Mouse (Mus musculus) hindbrain, embryonic 13.5 days (tissue): Measurements from ENCODE around the gene Afg3l1. TPM values are rescaled to one million over a fixed set of nuclear protein-coding genes. Genes with fewer than 3 reads are reported as not detected.

Experiments
- ATAC-seq: fragments of 200-750 bp; cut with Nextera tagmentation; 2 replicates; pipeline ENCODE4 v1.8.0; 2017; ENCODE audit warnings: moderate TSS enrichment; ENCODE audit not compliant: low FRiP score
- H3K27ac ChIP-seq: fragments of 300-500 bp; sonication (generic); 2 replicates; pipeline ENCODE4 v1.5.1; 2015; ENCODE audit warnings: inconsistent platforms, mild to moderate bottlenecking, moderate library complexity
- H3K27me3 ChIP-seq: fragments of 300-500 bp; sonication (generic); 2 replicates; pipeline ENCODE4 v1.6.1; 2015; ENCODE audit warnings: mild to moderate bottlenecking, inconsistent platforms
- H3K36me3 ChIP-seq: fragments of 300-500 bp; sonication (generic); 2 replicates; pipeline ENCODE4 v1.6.1; 2015; ENCODE audit warnings: mild to moderate bottlenecking, inconsistent platforms
- H3K4me1 ChIP-seq: fragments of 300-500 bp; sonication (generic); replicated peaks from 2 replicates; pipeline ENCODE4 v1.6.1; 2015; ENCODE audit warnings: inconsistent platforms
- H3K4me2 ChIP-seq: fragments of 300-500 bp; sonication (generic); 2 replicates; pipeline ENCODE4 v1.6.1; 2015; ENCODE audit warnings: inconsistent platforms, mild to moderate bottlenecking, moderate library complexity
- H3K4me3 ChIP-seq: fragments of 300-500 bp; sonication (generic); 2 replicates; pipeline ENCODE4 v1.5.1; 2015; ENCODE audit warnings: mild to moderate bottlenecking, inconsistent platforms
- H3K9ac ChIP-seq: fragments of 300-500 bp; sonication (generic); 2 replicates; pipeline ENCODE4 v1.6.1; 2015; ENCODE audit warnings: mild to moderate bottlenecking, inconsistent platforms
- H3K9me3 ChIP-seq: fragments of 300-500 bp; sonication (generic); 2 replicates; pipeline ENCODE4 v1.6.1; 2016; ENCODE audit warnings: inconsistent platforms
- WGBS: fragments of 180-500 bp; shearing (Covaris S2); methylation state at CpG from one replicate; pipeline ENCODE4 v1.1.7; 2015; 5-methylcytosine and 5-hydroxymethylcytosine counted together
- polyA plus RNA-seq: library from polyadenylated mRNA; unstranded; fragments of >200 nt; fragmentation: Nextera tagmentation; extraction: Ambion mirVana; gene quantifications from 2 replicates; pipeline ENCODE4 v1.2.1, GENCODE M21; 2015

Afg3l1 gene
- polyA plus RNA-seq, 1 experiment from 2014 or later = 57.8 TPM

DNA sequence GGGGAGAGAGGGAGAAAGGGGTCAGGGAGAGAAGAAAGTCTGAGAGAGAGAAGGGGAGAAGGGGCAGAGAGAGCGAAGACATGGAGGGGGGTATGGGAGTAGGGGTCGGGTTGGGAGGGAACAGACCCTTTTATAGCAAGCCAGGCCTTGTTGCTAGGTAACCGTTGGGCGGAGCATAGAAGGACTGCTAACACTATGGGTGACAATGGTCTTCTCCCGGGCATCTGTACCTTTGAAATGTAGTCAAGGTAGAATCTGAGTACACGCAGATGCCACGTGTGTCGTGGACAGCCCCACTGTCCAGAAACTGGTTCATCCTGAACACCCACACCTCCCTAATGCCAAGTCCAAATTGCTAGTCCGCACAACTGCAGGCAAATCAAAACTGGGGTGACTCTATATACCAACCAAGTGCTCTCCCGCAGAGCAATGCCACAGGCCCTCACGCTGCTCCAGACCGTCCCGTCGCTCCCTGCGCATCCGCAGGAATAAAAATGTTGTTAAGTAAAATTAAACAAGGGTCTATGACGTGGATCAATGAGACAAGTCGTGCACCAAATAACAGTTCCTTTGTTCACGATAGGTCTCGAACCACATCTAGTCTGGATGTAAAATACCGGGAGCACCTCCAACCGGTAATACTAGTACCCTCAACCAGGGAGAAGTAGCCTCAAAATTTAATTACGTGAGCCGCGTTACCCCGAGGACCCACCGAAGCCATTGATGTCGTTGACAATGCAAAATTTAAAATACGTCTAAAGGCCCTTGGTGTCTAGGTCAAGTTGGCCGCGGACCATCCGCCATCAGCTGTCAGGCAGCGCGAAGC, 579 bp upstream of the Afg3l1 start:
- H3K4me3 ChIP-seq = peak overlapping the region; percentile 75
- H3K9ac ChIP-seq = peak overlapping the region; percentile 88
- H3K4me1 ChIP-seq = peaks cover 20% of the 10 kb centered on the region
- H3K27ac ChIP-seq = peak overlapping the region; percentile 98
- ATAC-seq = peak; percentile 67
- peaks cover 17% of the 10 kb centered on the region for H3K36me3 ChIP-seq
- H3K27me3 ChIP-seq = no peaks in the 10 kb centered on the region
- WGBS = 7% methylated on average over 34 of the region's 34 CpGs
- H3K4me2 ChIP-seq = peak overlapping the region; percentile 83
- H3K9me3 ChIP-seq = no peaks in the 10 kb centered on the region

DNA sequence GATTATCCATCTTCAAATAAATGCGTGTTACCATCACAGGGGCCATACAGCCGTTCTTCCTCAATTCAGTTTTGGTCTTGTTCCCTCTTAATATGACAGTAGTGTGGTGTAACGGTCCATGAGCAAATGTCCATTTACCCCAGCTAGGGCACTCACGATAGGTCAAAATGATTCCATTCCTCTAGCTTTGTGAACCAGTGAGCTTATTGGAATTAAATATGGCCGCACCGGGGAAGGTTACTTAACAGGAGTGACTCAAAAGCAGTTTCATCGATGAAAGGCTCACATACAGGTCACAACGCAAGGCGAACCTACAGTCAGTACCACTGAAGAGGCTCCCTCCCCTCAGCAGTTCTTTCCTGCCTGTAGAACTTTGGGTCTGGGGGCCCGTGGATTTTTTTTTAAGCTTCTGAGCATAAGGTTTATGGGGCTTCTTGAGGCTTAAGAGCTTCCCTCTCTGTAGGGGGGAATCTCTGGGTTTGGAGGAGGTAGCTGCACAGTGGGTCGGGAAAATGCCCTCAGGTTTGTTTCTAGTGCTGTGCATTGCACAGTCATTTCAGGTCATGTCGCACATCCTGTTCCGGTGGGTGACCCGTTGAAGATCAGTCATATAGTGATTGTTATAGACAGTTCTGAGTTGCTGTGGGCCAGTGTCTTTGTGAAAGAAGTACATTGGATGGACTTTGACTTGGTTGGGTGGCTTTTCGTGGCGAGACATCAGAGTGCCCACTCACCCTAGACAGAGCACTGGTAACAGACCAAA, 934 bp downstream of the Afg3l1 start:
- H3K9ac ChIP-seq = peak overlapping the region; percentile 88
- WGBS = 39% methylated on average over 16 of the region's 16 CpGs
- peak overlapping the region; percentile 98 for H3K27ac ChIP-seq
- H3K27me3 ChIP-seq = no peaks in the 10 kb centered on the region
- H3K9me3 ChIP-seq = no peaks in the 10 kb centered on the region
- H3K4me2 ChIP-seq = peak overlapping the region; percentile 83
- peak overlapping the region; percentile 75 for H3K4me3 ChIP-seq
- ATAC-seq = no peak
- peaks cover 30% of the 10 kb centered on the region for H3K36me3 ChIP-seq
- peaks cover 20% of the 10 kb centered on the region for H3K4me1 ChIP-seq

DNA sequence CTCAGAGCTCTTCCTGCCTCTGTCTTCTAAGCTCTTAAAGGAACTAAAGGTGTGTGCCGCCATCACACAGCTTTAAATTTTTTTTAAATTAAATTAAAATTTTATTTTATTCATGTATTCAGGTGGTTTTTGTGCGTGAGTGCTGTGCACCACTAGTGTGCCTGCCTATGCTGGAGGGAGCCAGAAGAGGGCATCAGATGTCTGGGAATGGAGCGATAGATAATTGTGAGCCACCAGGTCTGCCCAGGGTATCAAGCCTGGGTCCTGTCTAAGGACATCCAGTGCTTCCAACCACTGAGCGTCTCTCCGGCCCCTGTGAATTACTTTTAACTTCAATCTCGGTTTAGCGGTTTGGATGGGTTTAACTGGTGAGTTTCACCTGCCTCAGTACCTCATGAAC, 4.9 kb downstream of the Afg3l1 start:
- Histone ChIP-seq H3K27ac (no peak overlapping the region), H3K36me3 (peaks cover 67% of the 10 kb centered on the region), H3K4me1 (peaks cover 12% of the 10 kb centered on the region), H3K9me3 (no peaks in the 10 kb centered on the region), H3K27me3 (no peaks in the 10 kb centered on the region), H3K9ac (no peak overlapping the region), H3K4me3 (no peak overlapping the region), H3K4me2 (no peak overlapping the region)
- WGBS = 90% methylated on average over 7 of the region's 7 CpGs
- no peak for ATAC-seq

DNA sequence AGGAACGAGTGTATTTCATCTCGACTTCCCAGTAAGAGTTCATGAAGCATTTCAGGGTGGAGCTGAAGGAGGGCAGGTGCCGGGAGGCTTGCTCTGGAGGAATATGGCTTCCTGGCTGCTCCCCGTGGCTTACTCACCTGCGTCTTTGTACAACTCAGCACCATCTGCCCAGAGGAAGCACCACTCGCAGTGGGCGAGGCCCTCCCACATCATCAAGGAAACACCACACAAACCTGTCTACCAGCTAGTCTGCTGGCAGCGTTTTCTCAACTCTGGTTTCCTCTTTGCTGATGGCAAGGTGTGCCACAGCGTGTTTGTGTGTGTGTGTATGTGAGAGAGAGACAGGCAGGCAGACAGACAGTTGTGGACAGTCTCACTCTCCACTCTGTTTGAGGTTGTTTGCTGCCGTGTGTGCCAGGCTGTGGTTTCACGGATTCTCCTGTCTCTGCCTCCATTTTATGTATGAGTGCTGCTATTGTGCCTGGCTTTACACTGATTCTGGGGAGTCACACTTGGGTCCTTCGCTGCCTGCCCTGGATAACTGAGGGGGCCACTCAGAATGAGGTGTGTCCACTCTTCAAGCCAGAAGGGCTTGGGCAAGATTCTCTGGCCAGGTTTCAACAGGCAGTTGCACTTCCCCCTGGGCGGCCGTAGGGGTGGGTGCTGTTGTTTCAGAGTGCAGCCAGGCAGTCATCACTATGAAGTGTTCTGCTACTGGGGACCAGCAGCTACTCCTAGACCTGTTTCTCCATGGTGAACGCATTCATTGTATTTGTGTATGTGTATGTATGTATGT, 13.8 kb downstream of the Afg3l1 start:
- Histone ChIP-seq H3K4me3 (no peak overlapping the region), H3K9me3 (no peaks in the 10 kb centered on the region), H3K4me2 (no peak overlapping the region), H3K9ac (no peak overlapping the region), H3K36me3 (peaks cover 96% of the 10 kb centered on the region), H3K4me1 (no peaks in the 10 kb centered on the region), H3K27ac (no peak overlapping the region), H3K27me3 (no peaks in the 10 kb centered on the region)
- no peak for ATAC-seq
- 95% methylated on average over 15 of the region's 15 CpGs for WGBS

DNA sequence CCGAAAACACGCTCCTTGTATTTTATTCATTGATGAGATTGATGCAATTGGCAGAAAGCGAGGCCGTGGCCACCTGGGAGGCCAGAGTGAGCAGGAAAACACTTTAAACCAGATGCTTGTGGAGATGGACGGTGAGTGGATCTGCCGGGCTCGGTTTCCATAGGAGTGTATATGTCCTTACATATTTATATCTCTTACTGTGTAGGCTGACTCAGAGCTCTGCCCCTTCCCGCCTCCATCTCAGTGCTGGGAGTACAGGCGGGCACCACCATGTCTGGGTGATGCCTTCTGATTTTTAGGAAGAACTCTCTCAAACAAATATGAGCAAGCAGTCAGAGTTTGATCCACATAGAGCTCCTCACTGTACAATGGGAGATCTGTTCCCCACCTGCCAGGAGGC, 15.2 kb downstream of the Afg3l1 start:
- peaks cover 96% of the 10 kb centered on the region for H3K36me3 ChIP-seq
- H3K4me1 ChIP-seq = no peaks in the 10 kb centered on the region
- 98% methylated on average over 9 of the region's 9 CpGs for WGBS
- no peaks in the 10 kb centered on the region for H3K9me3 ChIP-seq
- H3K27ac ChIP-seq = no peak overlapping the region
- no peak overlapping the region for H3K4me3 ChIP-seq
- ATAC-seq = no peak
- no peak overlapping the region for H3K9ac ChIP-seq
- no peaks in the 10 kb centered on the region for H3K27me3 ChIP-seq
- no peak overlapping the region for H3K4me2 ChIP-seq

DNA sequence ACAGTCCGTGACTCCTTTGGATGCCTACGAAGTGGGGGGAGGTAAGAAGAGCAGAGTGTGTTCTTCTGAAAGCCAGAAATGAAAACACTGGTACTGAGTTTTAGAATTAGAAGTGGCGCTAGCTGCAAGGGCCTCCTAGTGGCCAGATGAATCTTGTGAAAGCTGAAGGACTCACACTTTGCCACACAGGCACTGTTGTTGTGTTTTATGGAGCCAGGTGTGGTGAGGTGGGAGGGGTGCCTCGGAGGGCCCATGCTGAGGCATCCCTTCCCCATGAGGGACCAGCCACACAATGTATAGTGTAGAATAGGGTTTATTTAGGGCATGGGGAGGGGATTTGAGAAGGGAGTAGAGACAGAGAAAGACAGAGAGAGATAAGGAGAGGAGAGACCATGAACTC, 20.0 kb downstream of the Afg3l1 start:
- Histone ChIP-seq H3K27ac (no peak overlapping the region), H3K4me1 (no peaks in the 10 kb centered on the region), H3K4me3 (no peak overlapping the region), H3K27me3 (no peaks in the 10 kb centered on the region), H3K9me3 (no peaks in the 10 kb centered on the region), H3K9ac (no peak overlapping the region), H3K36me3 (peaks cover 98% of the 10 kb centered on the region), H3K4me2 (no peak overlapping the region)
- 86% methylated on average over 4 of the region's 4 CpGs for WGBS
- ATAC-seq = no peak

DNA sequence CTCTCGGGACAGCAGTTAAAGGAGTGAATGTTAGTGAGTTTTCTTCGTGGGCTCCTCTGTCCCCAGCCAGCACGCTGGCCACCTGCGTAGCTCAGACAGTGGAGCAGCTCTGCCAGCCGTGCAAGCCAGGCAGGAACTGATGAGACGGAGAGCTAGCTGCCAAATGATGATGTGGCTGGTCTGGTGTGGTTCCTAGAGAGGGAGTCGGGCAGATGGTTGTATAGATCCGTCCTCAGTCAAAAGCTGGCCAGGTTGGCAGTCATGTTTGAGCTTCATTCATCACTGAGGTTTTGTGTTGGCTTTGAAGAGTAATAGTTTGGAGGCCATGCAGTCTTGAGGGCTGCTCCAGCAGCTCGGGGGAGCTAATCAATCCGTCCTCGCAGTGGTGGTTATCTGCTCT, 21.3 kb downstream of the Afg3l1 start:
- H3K9me3 ChIP-seq = no peaks in the 10 kb centered on the region
- H3K4me3 ChIP-seq = no peak overlapping the region
- no peak overlapping the region for H3K4me2 ChIP-seq
- no peak overlapping the region for H3K27ac ChIP-seq
- H3K27me3 ChIP-seq = no peaks in the 10 kb centered on the region
- H3K9ac ChIP-seq = no peak overlapping the region
- H3K4me1 ChIP-seq = no peaks in the 10 kb centered on the region
- 92% methylated on average over 11 of the region's 11 CpGs for WGBS
- no peak for ATAC-seq
- peaks cover 98% of the 10 kb centered on the region for H3K36me3 ChIP-seq

DNA sequence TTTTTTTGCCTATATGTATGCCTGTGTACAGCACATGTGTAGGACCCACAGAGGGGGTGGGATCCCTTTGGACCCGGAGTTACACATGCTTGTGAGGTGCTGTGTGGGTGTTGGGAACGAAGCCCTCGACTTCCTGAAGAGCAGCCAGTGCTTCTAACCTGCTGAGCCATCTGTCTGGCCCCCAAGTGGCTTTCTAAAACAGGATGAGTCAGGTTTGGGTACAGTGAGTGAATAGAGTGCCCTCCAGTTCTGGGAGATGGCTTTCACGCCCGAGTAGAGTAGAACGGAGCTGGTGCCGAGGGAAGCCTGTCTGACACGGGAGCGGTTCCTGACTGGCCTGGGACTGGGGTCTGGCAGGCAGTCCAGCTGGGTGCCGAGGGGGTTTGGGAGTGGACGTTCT, 21.9 kb downstream of the Afg3l1 start:
- H3K36me3 ChIP-seq = peaks cover 98% of the 10 kb centered on the region

DNA sequence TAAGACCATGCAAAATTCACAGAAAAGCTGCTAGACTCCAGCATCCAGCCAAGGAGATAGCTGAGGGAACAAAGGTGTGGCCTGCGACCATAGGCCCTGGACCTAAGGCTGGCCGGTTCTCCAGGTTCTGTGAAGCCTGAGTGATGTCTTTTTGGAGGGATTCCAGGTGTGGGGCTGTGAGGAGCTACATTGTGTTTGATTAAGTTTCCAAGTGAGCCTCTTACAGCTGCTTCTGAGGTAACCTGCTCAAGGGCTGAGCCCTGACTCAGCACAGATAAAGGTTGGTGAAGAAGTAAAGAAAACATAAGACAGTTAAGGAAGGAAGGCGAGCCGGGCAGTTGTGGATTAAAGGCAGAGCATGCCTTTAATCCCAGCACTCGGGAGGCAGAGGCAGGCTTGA, 24.5 kb downstream of the Afg3l1 start:
- Histone ChIP-seq H3K27me3 (no peaks in the 10 kb centered on the region), H3K27ac (no peak overlapping the region), H3K36me3 (peaks cover 98% of the 10 kb centered on the region), H3K9ac (no peak overlapping the region), H3K4me2 (no peak overlapping the region), H3K4me1 (no peaks in the 10 kb centered on the region), H3K9me3 (no peaks in the 10 kb centered on the region), H3K4me3 (no peak overlapping the region)
- 94% methylated on average over 5 of the region's 5 CpGs for WGBS
- no peak for ATAC-seq

More for the DNA sequence above, 21.9 kb downstream of the Afg3l1 start:
- Histone ChIP-seq H3K4me2 (no peak overlapping the region), H3K4me3 (no peak overlapping the region), H3K27me3 (no peaks in the 10 kb centered on the region), H3K9ac (no peak overlapping the region), H3K27ac (no peak overlapping the region), H3K9me3 (no peaks in the 10 kb centered on the region), H3K4me1 (no peaks in the 10 kb centered on the region)
- WGBS = 96% methylated on average over 11 of the region's 11 CpGs
- no peak for ATAC-seq

DNA sequence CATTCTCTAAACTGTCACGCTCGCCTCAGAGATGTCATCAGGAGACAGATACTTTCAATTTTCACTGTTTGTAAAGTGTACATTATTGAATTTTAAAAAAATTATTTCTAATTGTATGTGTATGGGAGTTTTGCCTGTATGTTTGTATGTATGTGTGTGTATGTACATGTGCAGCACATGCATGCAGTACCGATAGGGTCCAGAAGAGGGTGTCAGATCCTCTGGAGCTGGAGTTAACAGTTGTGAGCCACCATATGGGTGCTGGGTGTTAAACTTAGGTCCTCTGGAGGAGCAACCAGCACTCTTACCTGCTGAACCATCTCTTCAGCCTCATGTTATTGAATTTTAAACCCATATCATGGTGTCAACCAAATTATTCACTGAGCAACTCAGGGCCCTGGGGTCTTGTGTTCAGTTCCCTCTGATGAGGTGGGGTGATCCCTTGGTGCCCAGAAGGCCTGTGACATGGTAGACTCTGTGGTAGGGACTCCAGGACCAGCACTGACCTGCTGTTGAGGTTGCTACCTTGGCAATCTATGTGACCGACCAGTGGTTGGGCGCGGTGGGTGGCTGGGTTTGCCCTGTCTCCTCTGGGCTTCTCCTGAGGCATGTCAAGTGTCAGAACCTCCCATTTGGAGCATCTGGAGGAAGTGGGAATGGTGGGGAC, 26.2 kb downstream of the Afg3l1 start:
- WGBS = 99% methylated on average over 6 of the region's 6 CpGs
- no peak overlapping the region for H3K9ac ChIP-seq
- no peak for ATAC-seq
- H3K9me3 ChIP-seq = no peaks in the 10 kb centered on the region
- no peak overlapping the region for H3K27ac ChIP-seq
- H3K4me2 ChIP-seq = no peak overlapping the region
- H3K36me3 ChIP-seq = peaks cover 100% of the 10 kb centered on the region
- no peaks in the 10 kb centered on the region for H3K4me1 ChIP-seq
- no peaks in the 10 kb centered on the region for H3K27me3 ChIP-seq
- no peak overlapping the region for H3K4me3 ChIP-seq

DNA sequence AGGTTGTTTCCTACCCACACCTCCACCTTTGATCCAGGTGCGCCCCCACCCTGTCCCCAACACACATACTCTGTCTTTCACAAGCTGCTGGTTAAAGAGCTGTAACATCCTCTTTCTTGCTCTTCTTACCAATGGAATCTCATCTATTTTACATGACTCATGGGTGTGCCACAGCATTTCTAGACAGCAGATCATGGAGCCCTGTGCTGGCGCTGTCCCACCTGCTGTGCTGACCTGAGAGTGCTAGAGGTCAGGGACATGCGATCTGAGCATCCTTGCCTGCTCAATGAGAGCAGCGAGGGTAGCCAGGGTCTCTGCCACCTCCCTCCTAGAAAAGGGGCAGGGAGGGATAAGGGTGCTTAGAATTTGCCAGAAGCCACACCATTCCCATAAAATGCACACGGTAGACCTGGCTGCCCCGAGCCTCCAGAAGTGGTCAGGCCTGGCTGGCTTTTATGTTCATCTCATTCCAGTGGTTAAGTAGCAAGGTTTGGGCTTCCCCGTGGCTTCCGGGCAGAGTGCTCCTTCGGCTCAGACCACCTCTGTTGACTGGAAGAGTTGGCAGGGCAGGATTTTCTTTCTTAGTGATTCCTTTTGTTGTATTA, 27.0 kb downstream of the Afg3l1 start:
- Histone ChIP-seq H3K9me3 (no peaks in the 10 kb centered on the region), H3K27ac (no peak overlapping the region), H3K9ac (no peak overlapping the region), H3K27me3 (no peaks in the 10 kb centered on the region), H3K4me1 (no peaks in the 10 kb centered on the region), H3K4me3 (no peak overlapping the region), H3K4me2 (no peak overlapping the region), H3K36me3 (peaks cover 100% of the 10 kb centered on the region)
- no peak; the same call in 1 of the 2 replicates for ATAC-seq
- 84% methylated on average over 9 of the region's 9 CpGs for WGBS
